ENCODE assay signal across 21 mouse cellular contexts in genomic region chr5:122001311-122001710, GRCm38 (mm10). TPM values are rescaled to one million over a fixed set of nuclear protein-coding genes. Genes with fewer than 3 reads are reported as not detected.
DNase-seq lines count a peak whose midpoint lies in the region; ATAC-seq and TF ChIP-seq lines count a peak whose summit lies in the region.
"Had no signal": no experiment of that assay in that cellular context is flagged by ENCODE, and none has a peak within 500 bp of the region (broad histone marks: within the 10 kb centered on the region; RNA-seq: fewer than 3 reads in every experiment).

No protein-coding gene starts in this region.

- peaks cover 21% of the 10 kb centered on the region for H3K4me1 ChIP-seq in E14TG2a.4 (replicated peaks; ENCODE audit: low read depth, low read length)
- H3K4me1 ChIP-seq in olfactory bulb, adult 2 months (ENCODE audit: control insufficient read depth, insufficient read depth, low read length) = peaks cover 27% of the 10 kb centered on the region
- peaks cover 16% of the 10 kb centered on the region for H3K4me1 ChIP-seq in heart, embryonic 11.5 days (ENCODE audit: control insufficient read depth, insufficient read depth, low read length)

- H3K9ac ChIP-seq in heart, embryonic 11.5 days (ENCODE audit: low read depth, low read length) = no peak overlapping the region
- H3K9ac ChIP-seq: embryonic facial prominence, embryonic 13.5 days; forebrain, embryonic 12.5 days; heart, embryonic 15.5 days; intestine, embryonic 15.5 days had no signal

- no peak for TF ChIP-seq POLR2A in olfactory bulb, adult 2 months (IDR thresholded peaks at IDR 0.05; ENCODE audit: insufficient read depth, low read depth, low read length)

- H3K4me3 ChIP-seq in left cerebral cortex, adult 2 months = peak overlapping the region; percentile 45
- H3K4me3 ChIP-seq in E14TG2a.4 (replicated peaks; ENCODE audit: low read length) = peak overlapping the region; percentile 32; the same call in 1 of the 2 replicates
- peak overlapping the region; percentile 3 for H3K4me3 ChIP-seq in olfactory bulb, adult 2 months (ENCODE audit: insufficient read depth, low read depth, low read length)
- H3K4me3 ChIP-seq in heart, embryonic 11.5 days (ENCODE audit: low read depth, low read length) = no peak overlapping the region
- H3K4me3 ChIP-seq: embryonic facial prominence, embryonic 13.5 days; forebrain, embryonic 12.5 days; heart, embryonic 10.5 days; heart, embryonic 15.5 days; intestine, embryonic 15.5 days had no signal

- no peak for DNase-seq in frontal cortex, adult 2 months (ENCODE audit: extremely low spot score in 1 of 2, low spot score in 1 of 2)
- DNase-seq in left cerebral cortex, adult 2 months (ENCODE audit: extremely low spot score in 1 of 2, low spot score in 2 of 2) = peak in 1 of 2 experiments; percentile 24
- DNase-seq in left cerebral cortex, adult 11 months (ENCODE audit: low spot score) = no peak
- DNase-seq: adrenal gland, postnatal 14 days; cerebellum, adult 2 months; cerebellum, postnatal 25 days; heart, adult 18-20 months; heart, postnatal 14 days had no signal

- intact Hi-C loops in left cerebral cortex, adult 2 months (cut with DNase I) = loop anchor here (2.0 kb wide), 2 partner anchors 41 to 109 kb away; no protein-coding TSS in a partner anchor

- peak; percentile 17; the same call in 1 of the 2 replicates for ATAC-seq in frontal cortex, adult (ENCODE audit: low TSS enrichment)
- no peak for ATAC-seq in heart, embryonic 11.5 days (replicated peaks; ENCODE audit: insufficient number of reproducible peaks, low FRiP score, low TSS enrichment)
- ATAC-seq: activated CD4-positive, CD25-positive, alpha-beta regulatory T cell, adult 4 months; forebrain, embryonic 16.5 days; intestine, embryonic 15.5 days; Patski had no signal

- no peak overlapping the region for H3K4me2 ChIP-seq in heart, embryonic 11.5 days
- H3K4me2 ChIP-seq: embryonic facial prominence, embryonic 13.5 days; forebrain, embryonic 12.5 days; heart, embryonic 15.5 days; intestine, embryonic 15.5 days had no signal

- 95% methylated on average over 9 of the region's 9 CpGs for WGBS in olfactory bulb, adult 2 months
- 86% methylated on average over 9 of the region's 9 CpGs for WGBS in heart, embryonic 11.5 days (ENCODE audit: insufficient replicate concordance)

- no peak for TF ChIP-seq CTCF in left cerebral cortex, adult 2 months (IDR thresholded peaks at IDR 0.05)
- TF ChIP-seq CTCF in E14TG2a.4 (conservative IDR thresholded peaks at IDR 0.05; ENCODE audit: low read length) = no peak
- TF ChIP-seq CTCF in olfactory bulb, adult 2 months (IDR thresholded peaks at IDR 0.05; ENCODE audit: insufficient read depth, low read depth, low read length) = no peak

- no peaks in the 10 kb centered on the region for H3K36me3 ChIP-seq in E14TG2a.4 (ENCODE audit: insufficient read depth, low read length)
- no peaks in the 10 kb centered on the region for H3K36me3 ChIP-seq in heart, embryonic 11.5 days (ENCODE audit: control insufficient read depth, insufficient read depth, low read length)
- H3K36me3 ChIP-seq: embryonic facial prominence, embryonic 13.5 days; heart, embryonic 15.5 days; intestine, embryonic 15.5 days had no signal

- no peaks in the 10 kb centered on the region for H3K9me3 ChIP-seq in E14TG2a.4 (ENCODE audit: low read length)
- H3K9me3 ChIP-seq in heart, embryonic 11.5 days (replicated peaks; ENCODE audit: control insufficient read depth, low read length) = no peaks in the 10 kb centered on the region; the same call in 1 of the 2 replicates
- H3K9me3 ChIP-seq: forebrain, embryonic 12.5 days; heart, embryonic 10.5 days; heart, embryonic 15.5 days had no signal

- H3K27me3 ChIP-seq in E14TG2a.4 (ENCODE audit: insufficient read depth, low read length) = no peaks in the 10 kb centered on the region
- no peaks in the 10 kb centered on the region for H3K27me3 ChIP-seq in heart, embryonic 11.5 days (ENCODE audit: control insufficient read depth, insufficient read depth, low read length)
- H3K27me3 ChIP-seq: embryonic facial prominence, embryonic 13.5 days; forebrain, embryonic 12.5 days; heart, embryonic 15.5 days; intestine, embryonic 15.5 days had no signal

- peak overlapping the region; percentile 82 for H3K27ac ChIP-seq in left cerebral cortex, adult 2 months
- no peak overlapping the region for H3K27ac ChIP-seq in olfactory bulb, adult 2 months (ENCODE audit: insufficient read depth, low read depth, low read length)
- H3K27ac ChIP-seq in heart, embryonic 11.5 days (ENCODE audit: low read depth, low read length) = no peak overlapping the region
- H3K27ac ChIP-seq: embryonic facial prominence, embryonic 13.5 days; forebrain, embryonic 12.5 days; heart, embryonic 10.5 days; heart, embryonic 15.5 days; intestine, embryonic 15.5 days had no signal

RNA-seq across cellular contexts. Expression of gene Cux2, which starts 48.6 kb away (rescaled TPM):
- polyA plus RNA-seq in frontal cortex, adult 2 months (2012; rRNA removed) = 65.9 and 80.2 TPM in 2 replicates
- total RNA-seq in left cerebral cortex, adult 2 months (2021) = 100 to 1,000 TPM; 194 to 215 TPM
- polyA plus RNA-seq in olfactory bulb, adult 2 months (2012; ENCODE audit: insufficient read depth, insufficient read length, low replicate concordance, missing spikeins) = not detected in 2 replicates
- polyA plus RNA-seq in heart, embryonic 11.5 days (2014; fragmentation: Nextera tagmentation; extraction: Ambion mirVana) = 4.7 and 7.1 TPM in 2 replicates
- total RNA-seq: hematopoietic stem cell, adult 5-6 weeks had no signal
